Mouse (Mus musculus): ENCODE data around the gene Cer1.

GRCm38 (mm10) chr4:82934308-82934707 is 49.4 kb upstream of the Cer1 start:
- TF ChIP-seq CTCF (IDR thresholded peaks at IDR 0.05; ENCODE audit: low read depth) (peak; percentile 74), EP300 (optimal IDR thresholded peaks at IDR 0.05) (no peak)
